Mouse (Mus musculus) heart, adult 2 months (tissue): ENCODE measurements around the gene Scn3b.

Experiments used
- CTCF ChIP-seq: fragments of 200-600 bp; IDR thresholded peaks from 2 replicates; pipeline ENCODE4 v1.8.1; 2022; ENCODE audit warnings: antibody characterized with exemption, mild to moderate bottlenecking, moderate library complexity
- POLR2A ChIP-seq: fragments of 200-500 bp; IDR thresholded peaks from 2 replicates; pipeline ENCODE4 v1.6.1; 2011; ENCODE audit warnings: mild to moderate bottlenecking, low read depth, low read length, control low read depth; ENCODE audit not compliant: insufficient read depth

DNA sequence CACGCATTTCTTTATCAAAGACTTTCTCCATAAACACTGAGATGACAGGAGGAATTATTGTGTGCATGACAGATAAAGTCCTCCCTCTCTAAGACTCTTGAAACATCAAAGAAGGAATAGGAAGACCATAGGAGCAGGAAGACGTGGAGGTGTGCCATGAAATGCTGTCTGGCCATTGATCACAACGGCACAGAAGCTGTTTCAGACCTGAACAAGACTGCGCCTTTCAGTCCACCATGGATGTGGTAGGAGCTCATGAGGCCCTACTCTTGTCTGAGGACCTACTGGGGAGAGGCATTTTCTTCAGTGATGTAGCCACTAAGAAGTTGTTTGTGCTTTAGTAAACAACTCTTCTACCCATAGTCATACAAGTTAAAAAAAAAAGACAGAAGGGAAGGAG lies 23.5 kb downstream of the Scn3b start:
- no peak for TF ChIP-seq POLR2A
- no peak for TF ChIP-seq CTCF
